Mouse (Mus musculus) kidney, adult 2 months (tissue): Measurements from ENCODE around the gene Bsg.

Source experiments
- CTCF ChIP-seq: fragments of 200-500 bp; conservative IDR thresholded peaks from 2 replicates; pipeline ENCODE4 v1.5.1; 2011; ENCODE audit warnings: low read depth, mild to moderate bottlenecking, control low read depth, low read length, moderate library complexity, mixed read lengths; ENCODE audit not compliant: insufficient read depth, insufficient read length
- POLR2A ChIP-seq: fragments of 200-500 bp; IDR thresholded peaks from one replicate; pipeline ENCODE4 v1.6.1; 2011; ENCODE audit warnings: low read depth, low read length, control low read depth

DNA sequence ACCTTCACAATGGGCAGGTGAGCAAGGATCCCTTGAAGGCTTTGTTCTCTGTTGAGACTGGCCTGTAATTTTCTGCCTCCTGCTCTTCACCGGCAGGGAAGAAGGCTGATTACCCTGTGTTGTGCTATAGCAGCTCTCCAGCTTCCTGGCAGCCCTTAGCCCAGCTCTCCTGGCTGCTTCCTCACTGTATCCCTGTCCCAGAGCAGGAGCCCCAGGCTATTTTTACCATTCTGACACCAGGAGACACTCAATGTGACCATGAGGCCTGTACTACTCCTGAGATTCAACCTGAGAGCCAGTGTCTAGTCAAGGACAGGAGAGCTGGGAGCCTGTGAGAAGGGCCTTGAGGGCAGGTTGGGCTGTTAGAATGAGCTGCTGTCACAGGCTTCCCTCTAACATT lies 17.6 kb upstream of the Bsg start:
- no peak for TF ChIP-seq CTCF
- TF ChIP-seq POLR2A = no peak
